Mouse (Mus musculus): Measurements from ENCODE around the gene Pde5a.

The Pde5a gene

DNA sequence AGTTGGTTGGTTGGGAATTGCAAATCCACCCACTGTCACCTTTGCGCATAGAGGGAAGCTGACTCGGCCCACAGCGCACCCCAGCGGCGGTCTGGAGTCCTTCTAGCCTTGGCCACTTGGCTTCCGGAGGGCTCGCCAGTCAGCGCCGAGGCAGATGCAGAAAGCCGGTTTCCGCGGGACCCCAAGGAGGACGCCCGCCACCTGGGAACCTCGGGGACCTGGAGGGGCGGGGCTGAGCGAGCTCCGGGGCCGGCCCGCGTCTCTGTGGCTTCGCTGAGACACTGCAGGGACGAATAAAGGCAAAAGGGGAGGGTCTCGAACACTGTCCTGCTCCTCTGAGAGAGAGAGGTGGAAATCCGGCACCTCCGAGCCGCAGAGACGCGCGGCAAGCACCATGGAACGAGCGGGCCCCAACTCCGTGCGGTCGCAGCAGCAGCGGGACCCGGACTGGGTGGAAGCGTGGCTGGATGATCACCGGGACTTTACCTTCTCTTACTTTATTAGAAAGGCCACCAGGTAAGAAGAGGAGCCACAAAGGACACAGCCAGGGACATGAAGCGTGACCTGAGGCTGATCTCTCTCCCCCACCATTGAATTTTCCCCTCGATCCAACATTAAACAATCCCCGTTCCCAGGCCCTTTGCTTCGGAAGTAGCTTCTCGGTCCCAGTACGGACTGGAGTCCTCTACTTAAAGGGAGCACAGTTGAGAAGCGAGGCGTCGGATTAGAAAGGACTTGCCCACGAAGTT is at the start of gene Pde5a:
Gene Pde5a, plus strand, starts transcription at position 96 of the 749 bp plus-strand sequence.
- DNase-seq (ENCODE audit: low spot score in 2 of 2): peak in 1 of 2 experiments; percentile 28

GRCm38 (mm10) chr3:122680851-122681250 is 47.9 kb upstream of the Pde5a start:
- no peak for DNase-seq (ENCODE audit: low spot score in 2 of 2)

DNA sequence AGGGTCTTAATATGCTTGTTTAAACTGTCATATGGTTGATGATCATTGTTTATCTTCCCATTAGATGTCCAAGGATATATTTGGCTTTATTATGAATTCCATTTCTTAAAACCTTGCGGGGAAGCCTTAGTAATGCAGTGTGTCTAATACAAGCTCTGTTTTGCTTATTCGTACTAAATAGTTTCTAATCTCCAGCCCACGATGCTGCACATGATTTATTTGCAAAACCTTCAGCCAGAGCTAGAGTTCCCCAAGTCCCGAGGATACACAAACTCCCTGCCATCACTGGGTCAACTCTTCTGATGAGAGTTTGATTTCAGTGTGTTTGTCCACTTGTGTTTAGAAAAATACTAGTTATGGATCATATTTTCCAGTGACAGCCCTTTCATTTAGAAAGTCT is 46.4 kb upstream of the Pde5a start:
- no peak for DNase-seq (ENCODE audit: low spot score in 2 of 2)

DNA sequence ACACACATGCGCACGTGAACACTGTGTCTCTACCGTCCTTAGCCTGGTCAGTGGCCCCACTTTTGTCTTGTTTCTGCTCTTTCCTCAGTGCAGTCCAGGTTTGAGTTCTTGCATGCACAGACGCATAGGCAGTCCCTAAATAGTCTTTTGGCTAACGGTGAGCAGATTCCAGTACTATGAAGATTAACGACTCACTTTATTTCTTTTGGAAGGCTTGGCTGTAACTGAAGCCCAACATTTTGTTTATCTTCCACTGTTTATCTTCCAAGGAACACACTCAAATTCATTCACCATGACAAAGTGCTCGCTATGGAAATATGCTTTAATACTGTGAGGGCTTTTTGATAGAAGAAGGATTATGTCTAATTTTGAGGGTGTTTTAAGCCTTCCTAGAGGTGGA is 43.9 kb upstream of the Pde5a start:
- DNase-seq (ENCODE audit: low spot score in 2 of 2): no peak

DNA sequence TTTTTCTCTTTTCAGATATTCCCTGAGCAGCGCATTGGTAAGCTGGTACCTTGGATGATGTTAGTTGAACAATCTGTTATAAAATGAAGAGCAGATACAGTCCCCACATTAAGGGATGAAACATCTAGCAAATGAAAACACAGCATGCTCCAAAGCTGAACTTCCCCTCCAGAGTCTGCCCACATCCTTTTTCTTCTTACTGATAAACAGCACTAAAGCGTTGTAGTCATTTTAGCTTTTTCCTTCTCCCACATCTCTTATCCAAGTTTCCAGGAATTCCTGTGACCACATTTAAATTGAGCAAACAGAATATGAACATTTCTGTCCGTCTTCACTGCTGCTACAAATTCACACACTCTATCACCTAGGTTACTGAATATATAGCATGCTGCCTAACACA is 35.7 kb upstream of the Pde5a start:
- no peak for DNase-seq (ENCODE audit: low spot score in 2 of 2)

- DNase-seq (ENCODE audit: low spot score in 2 of 2): no peak
Observed at GRCm38 (mm10) chr3:122695870-122696269, 32.9 kb upstream of the Pde5a start.

DNA sequence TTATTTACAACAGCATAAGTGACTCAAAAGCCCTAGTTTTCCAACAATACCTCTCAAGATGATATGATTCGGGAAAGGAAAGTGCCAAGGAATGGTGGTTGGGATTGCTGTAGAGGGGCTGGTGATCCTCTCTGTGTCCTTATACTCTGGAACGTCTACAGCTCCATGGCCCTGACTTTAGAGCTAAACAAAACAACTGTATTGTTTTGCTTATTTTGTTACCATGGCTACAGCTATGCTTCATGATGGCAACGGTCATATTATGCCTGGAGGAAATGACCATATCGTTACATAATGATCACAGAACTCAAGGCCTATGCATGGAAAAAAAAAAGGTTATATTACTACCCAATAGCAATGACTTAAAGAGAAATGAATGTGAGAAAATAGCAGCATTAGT is 32.1 kb upstream of the Pde5a start:
- DNase-seq (ENCODE audit: low spot score in 2 of 2): no peak

- DNase-seq (ENCODE audit: low spot score in 2 of 2): no peak
Observed at GRCm38 (mm10) chr3:122704209-122704608, 24.5 kb upstream of the Pde5a start.

DNA sequence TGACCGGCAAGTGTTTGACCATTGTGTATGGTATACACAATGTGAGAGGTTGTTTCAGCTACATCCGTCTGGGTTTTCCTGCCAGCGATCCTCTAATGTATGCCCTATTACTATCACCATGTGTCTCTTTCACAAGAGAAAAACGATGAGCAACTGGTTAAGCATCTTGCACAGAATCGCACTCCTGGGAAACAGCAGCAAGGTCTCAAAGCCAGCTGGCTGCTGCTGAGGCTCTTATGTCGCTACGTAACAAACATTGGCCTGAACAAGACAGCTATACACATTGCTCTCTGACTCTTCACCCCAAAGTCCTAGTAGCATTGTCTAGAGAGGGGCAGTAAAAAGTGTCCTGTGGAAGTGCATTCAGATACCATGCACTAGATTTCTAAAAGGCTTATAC is 23.5 kb upstream of the Pde5a start:
- DNase-seq (ENCODE audit: low spot score in 2 of 2): no peak

- DNase-seq (ENCODE audit: low spot score in 2 of 2): no peak
Observed at GRCm38 (mm10) chr3:122708485-122708884, 20.3 kb upstream of the Pde5a start.

- no peak for DNase-seq (ENCODE audit: low spot score in 2 of 2)
Observed at GRCm38 (mm10) chr3:122710141-122710540, 18.6 kb upstream of the Pde5a start.

- no peak for DNase-seq (ENCODE audit: low spot score in 2 of 2)
Observed at GRCm38 (mm10) chr3:122718631-122719030, 10.1 kb upstream of the Pde5a start.

GRCm38 (mm10) chr3:122721522-122721921 is 7.2 kb upstream of the Pde5a start:
- no peak for DNase-seq (ENCODE audit: low spot score in 2 of 2)

DNA sequence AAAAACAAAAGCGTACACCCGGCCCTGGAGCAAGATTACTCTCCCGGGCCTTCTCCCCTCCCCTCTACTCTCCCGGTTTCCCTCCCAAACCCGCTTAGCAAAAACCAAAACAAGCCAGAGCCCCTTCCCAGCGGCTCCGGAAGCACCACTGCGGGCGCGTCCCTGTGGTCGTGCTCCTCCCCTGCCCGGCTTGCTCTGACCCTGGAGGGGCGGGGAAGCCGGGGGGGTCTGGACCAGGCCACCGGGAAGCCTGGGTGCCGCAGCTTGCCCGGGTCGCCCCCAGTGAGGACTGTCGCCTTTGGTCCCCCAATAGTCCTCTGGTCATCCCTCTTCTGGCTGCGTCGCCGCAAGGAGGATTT is 833 bp downstream of the Pde5a start:
- DNase-seq (ENCODE audit: low spot score in 2 of 2): no peak

- DNase-seq (ENCODE audit: low spot score in 2 of 2): peak in 1 of 2 experiments; percentile 26
Observed at GRCm38 (mm10) chr3:122729960-122730740, 1.4 kb downstream of the Pde5a start.

DNA sequence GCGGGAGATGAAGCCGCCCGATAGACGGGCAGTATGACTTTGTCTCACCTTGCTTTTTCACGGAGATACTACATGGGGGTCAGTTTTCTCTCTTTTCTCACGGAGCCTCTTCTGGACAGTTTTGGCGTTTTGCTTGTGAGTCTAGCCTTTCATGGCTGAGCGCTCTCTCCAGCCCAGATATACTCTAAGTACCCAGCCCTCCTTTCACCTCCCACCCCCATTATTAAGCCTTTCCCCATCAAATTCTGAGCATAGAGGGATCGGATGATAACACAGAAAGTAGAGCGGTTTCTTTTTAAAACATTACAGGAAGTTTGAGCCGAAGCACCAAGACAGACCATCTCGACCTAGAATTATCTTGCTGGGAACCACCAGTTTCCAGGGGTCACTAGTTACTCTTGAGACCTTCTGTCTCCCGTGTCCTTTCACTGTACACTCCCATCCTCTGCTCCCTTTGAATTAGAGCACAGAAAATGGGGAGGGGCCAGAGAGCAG is 2.0 kb downstream of the Pde5a start:
- no peak for DNase-seq (ENCODE audit: low spot score in 2 of 2)

- no peak for DNase-seq (ENCODE audit: low spot score in 2 of 2)
Observed at GRCm38 (mm10) chr3:122733806-122734205, 5.1 kb downstream of the Pde5a start.

DNA sequence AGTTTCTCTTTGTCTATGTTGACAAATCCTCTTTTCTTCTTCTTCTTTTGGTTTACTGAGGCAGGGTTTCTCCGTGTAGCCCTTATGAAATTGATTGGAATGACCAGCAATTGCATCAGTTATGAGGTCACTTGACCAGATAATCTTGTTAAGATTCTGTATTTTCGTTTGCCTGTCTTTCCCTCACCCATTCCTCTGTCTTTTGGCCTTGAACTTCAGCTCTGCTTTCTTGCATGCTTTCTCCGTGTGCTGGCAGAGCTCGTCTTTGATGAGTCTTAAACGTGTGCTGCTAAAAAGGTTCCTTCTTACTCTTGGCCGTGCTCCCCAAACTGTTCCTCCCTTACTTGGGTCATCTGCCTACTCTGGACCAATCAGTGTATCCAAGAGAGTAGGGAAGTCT is 5.6 kb downstream of the Pde5a start:
- DNase-seq (ENCODE audit: low spot score in 2 of 2): no peak

- DNase-seq (ENCODE audit: low spot score in 2 of 2): no peak
Observed at GRCm38 (mm10) chr3:122739460-122739859, 10.7 kb downstream of the Pde5a start.

DNA sequence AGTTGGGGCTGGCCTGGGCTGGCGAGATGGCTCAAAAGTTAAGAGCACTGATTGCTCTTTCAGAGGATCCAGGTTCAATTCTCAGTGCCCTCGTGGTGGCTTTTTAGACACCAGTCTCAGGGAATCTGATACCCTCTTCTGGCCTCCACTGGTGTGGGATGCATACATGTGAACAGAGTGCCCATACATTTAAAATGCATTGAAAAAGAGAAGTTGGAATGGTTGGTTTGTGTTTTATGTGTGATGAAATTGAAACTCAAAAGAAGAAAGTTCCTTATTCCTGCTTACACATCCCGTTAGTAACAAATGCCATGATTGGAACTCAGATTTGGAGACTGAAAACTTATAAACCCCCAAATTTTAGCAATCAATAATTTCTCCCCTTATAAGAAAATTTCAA is 15.5 kb downstream of the Pde5a start:
- DNase-seq (ENCODE audit: low spot score in 2 of 2): no peak

- no peak for DNase-seq (ENCODE audit: low spot score in 2 of 2)
Observed at GRCm38 (mm10) chr3:122747921-122748700, 19.4 kb downstream of the Pde5a start.

DNA sequence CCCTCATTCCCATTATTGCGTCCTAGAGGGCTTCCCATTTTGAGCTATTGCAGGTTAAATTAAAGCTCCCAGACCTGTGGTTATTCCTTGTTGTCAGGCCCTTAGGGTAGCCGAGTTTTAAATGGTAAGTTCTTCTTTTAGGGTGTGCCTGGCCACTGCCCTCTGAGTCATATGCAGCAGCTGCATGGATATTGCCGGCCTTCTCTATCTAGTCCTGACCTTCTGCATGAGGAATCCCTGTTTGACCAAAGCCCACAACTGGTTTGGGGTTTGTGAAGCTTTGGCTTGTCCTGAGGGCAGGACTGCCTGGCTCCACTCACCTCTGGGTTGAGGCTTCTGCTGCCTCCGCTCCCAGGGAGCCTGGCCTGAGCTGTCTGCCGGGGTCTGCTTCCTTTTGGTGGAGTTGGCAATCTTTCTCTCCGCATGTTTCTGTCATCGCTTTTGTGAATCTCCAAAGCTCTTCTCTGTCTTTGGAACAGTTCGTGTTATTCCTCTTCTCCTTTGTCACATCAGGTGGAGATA is 34.6 kb downstream of the Pde5a start:
- DNase-seq (ENCODE audit: low spot score in 2 of 2): no peak
